ENCODE assay signal across 8 mouse cellular contexts in genomic region chr7:143502418-143503200, GRCm38 (mm10). TPM values are rescaled to one million over a fixed set of nuclear protein-coding genes. Genes with fewer than 3 reads are reported as not detected.
DNase-seq lines count a peak whose midpoint lies in the region; ATAC-seq lines count a peak whose summit lies in the region.

Gene Phlda2 (minus strand): TSS chr7:143503150.

- no peaks in the 10 kb centered on the region for H3K9me3 ChIP-seq in forebrain, embryonic 16.5 days (ENCODE audit: control insufficient read depth, low read length)
- no peaks in the 10 kb centered on the region for H3K9me3 ChIP-seq in kidney, embryonic 14.5 days (ENCODE audit: control insufficient read depth, low read length)

- peaks cover 13% of the 10 kb centered on the region for H3K4me1 ChIP-seq in forebrain, embryonic 16.5 days (replicated peaks; ENCODE audit: control insufficient read depth, insufficient read depth, low read length)
- H3K4me1 ChIP-seq in kidney, embryonic 14.5 days (ENCODE audit: control insufficient read depth, insufficient read depth, low read length), result no peaks in the 10 kb centered on the region

- intact Hi-C loops in left cerebral cortex, postnatal 36 days (cut with DNase I), result no loop called here

- H3K4me2 ChIP-seq in forebrain, embryonic 16.5 days (ENCODE audit: low read length), result peak within 1 kb of the TSS; percentile 83
- H3K4me2 ChIP-seq in kidney, embryonic 14.5 days (replicated peaks; ENCODE audit: low read depth, low read length), result peak within 1 kb of the TSS; percentile 67

- ATAC-seq in forebrain, embryonic 16.5 days, result no peak
- ATAC-seq in kidney, embryonic 14.5 days (ENCODE audit: low FRiP score, low TSS enrichment), result 0 out of 2 replicates have a peak, but pooled peaks have one; percentile 14

- WGBS in forebrain, embryonic 16.5 days, result 6% methylated on average over 51 of the region's 51 CpGs
- 4% methylated on average over 51 of the region's 51 CpGs for whole genome bisulfite sequencing in kidney, embryonic 14.5 days

- H3K27ac ChIP-seq in forebrain, embryonic 16.5 days (ENCODE audit: low read length), result no peak within 1 kb of the TSS
- H3K27ac ChIP-seq in kidney, embryonic 14.5 days (ENCODE audit: low read depth, low read length), result no peak within 1 kb of the TSS

- peak within 1 kb of the TSS; percentile 48 for H3K4me3 ChIP-seq in forebrain, embryonic 16.5 days (replicated peaks; ENCODE audit: low read length)
- H3K4me3 ChIP-seq in kidney, embryonic 14.5 days (ENCODE audit: low read length), result peak within 1 kb of the TSS; percentile 44

- DNase-seq in ES-CJ7 (ENCODE audit: low read depth, low spot score), result peak; percentile 72
- DNase-seq in WW6 (ENCODE audit: low read depth, low spot score), result peak; percentile 61
- DNase-seq in lung, postnatal 10 days, result peak; percentile 45
- DNase-seq in urinary bladder, adult 2 months (ENCODE audit: low spot score), result peak; percentile 56
- DNase-seq in left cerebral cortex, postnatal 36 days (ENCODE audit: low spot score in 2 of 2), result no peak
- DNase-seq in frontal cortex, postnatal 25 days (ENCODE audit: low spot score in 2 of 2), result no peak

- no peaks in the 10 kb centered on the region for H3K36me3 ChIP-seq in forebrain, embryonic 16.5 days (ENCODE audit: control insufficient read depth, insufficient read depth)
- no peaks in the 10 kb centered on the region for H3K36me3 ChIP-seq in kidney, embryonic 14.5 days (ENCODE audit: control insufficient read depth, insufficient read depth, low read length)

- H3K27me3 ChIP-seq in forebrain, embryonic 16.5 days (replicated peaks; ENCODE audit: control insufficient read depth, insufficient read depth, low read length), result peaks cover 43% of the 10 kb centered on the region
- H3K27me3 ChIP-seq in kidney, embryonic 14.5 days (ENCODE audit: control insufficient read depth, insufficient read depth, low read length), result peaks cover 37% of the 10 kb centered on the region

- H3K9ac ChIP-seq in forebrain, embryonic 16.5 days (replicated peaks; ENCODE audit: low read depth, low read length), result peak within 1 kb of the TSS; percentile 42
- peak within 1 kb of the TSS; percentile 40; the same call in 1 of the 2 replicates for H3K9ac ChIP-seq in kidney, embryonic 14.5 days (ENCODE audit: low read depth, low read length)

RNA-seq across cellular contexts. Expression of gene Phlda2, which starts in this region (rescaled TPM):
- 0.57 TPM in 1 of 2 replicates, not detected in the other for polyA plus RNA-seq in forebrain, embryonic 16.5 days (2015; fragmentation: Nextera tagmentation; extraction: Ambion mirVana)
- 7.3 and 10.6 TPM in 2 replicates for polyA plus RNA-seq in kidney, embryonic 14.5 days (2014; fragmentation: Nextera tagmentation; extraction: Ambion mirVana)
- polyA plus RNA-seq in urinary bladder, adult 2 months (2012; rRNA removed), result 25.1 and 28.0 TPM in 2 replicates
- total RNA-seq in left cerebral cortex, postnatal 36 days (2021), result not detected

Comparison
In these comparisons a context has a peak if more than half of its experiments do, and no peak if none do; other contexts are left out.
1. DNase-seq: peak in ES-CJ7 (single experiment), WW6 (single experiment), lung, postnatal 10 days (single experiment) and urinary bladder, adult 2 months (single experiment); none in left cerebral cortex, postnatal 36 days (0 of 2) and frontal cortex, postnatal 25 days (0 of 2).